Mouse (Mus musculus): ENCODE data around the gene Wdr38. TPM values are rescaled to one million over a fixed set of nuclear protein-coding genes. Genes with fewer than 3 reads are reported as not detected.

Gene Wdr38
- polyA plus RNA-seq, 2 experiments = 0.98 to 1.3 TPM

GRCm38 (mm10) chr2:38974171-38974570 lies 23.1 kb upstream of the Wdr38 start:
- Histone ChIP-seq H3K27ac (replicated peaks; ENCODE audit: low read depth, low read length) (no peak overlapping the region), H3K27me3 (ENCODE audit: control insufficient read depth, insufficient read depth, low read length) (no peaks in the 10 kb centered on the region), H3K4me2 (replicated peaks; ENCODE audit: low read depth, low read length, severe bottlenecking) (no peak overlapping the region), H3K4me1 (ENCODE audit: control insufficient read depth, insufficient read depth, low read length) (no peaks in the 10 kb centered on the region), H3K36me3 (ENCODE audit: control insufficient read depth, insufficient read depth, low read length) (no peaks in the 10 kb centered on the region), H3K9me3 (ENCODE audit: control insufficient read depth, low read length) (no peaks in the 10 kb centered on the region), H3K9ac (ENCODE audit: low read depth, low read length, severe bottlenecking) (no peak overlapping the region), H3K4me3 (replicated peaks; ENCODE audit: low read length) (no peak overlapping the region)
- 32% methylated on average over 2 of the region's 2 CpGs for WGBS
- ATAC-seq (ENCODE audit: low FRiP score, low read depth) = no peak
- no peak for TF ChIP-seq POLR2A (IDR thresholded peaks at IDR 0.05; ENCODE audit: borderline replicate concordance, extremely low read depth, insufficient read depth, insufficient read length)
- no peak for DNase-seq (ENCODE audit: low spot score)

- Histone ChIP-seq H3K4me2 (replicated peaks; ENCODE audit: low read depth, low read length, severe bottlenecking) (no peak overlapping the region), H3K27ac (replicated peaks; ENCODE audit: low read depth, low read length) (no peak overlapping the region), H3K27me3 (ENCODE audit: control insufficient read depth, insufficient read depth, low read length) (no peaks in the 10 kb centered on the region), H3K9ac (ENCODE audit: low read depth, low read length, severe bottlenecking) (no peak overlapping the region), H3K4me1 (ENCODE audit: control insufficient read depth, insufficient read depth, low read length) (no peaks in the 10 kb centered on the region), H3K36me3 (ENCODE audit: control insufficient read depth, insufficient read depth, low read length) (no peaks in the 10 kb centered on the region), H3K4me3 (replicated peaks; ENCODE audit: low read length) (no peak overlapping the region), H3K9me3 (ENCODE audit: control insufficient read depth, low read length) (no peaks in the 10 kb centered on the region)
- WGBS = 56% methylated on average over 3 of the region's 3 CpGs
- TF ChIP-seq POLR2A (IDR thresholded peaks at IDR 0.05; ENCODE audit: borderline replicate concordance, extremely low read depth, insufficient read depth, insufficient read length) = no peak
- no peak for DNase-seq (ENCODE audit: low spot score)
- no peak for ATAC-seq (ENCODE audit: low FRiP score, low read depth)
Measured at GRCm38 (mm10) chr2:38975181-38975580, 22.1 kb upstream of the Wdr38 start.

- DNase-seq (ENCODE audit: low spot score) = no peak
- Histone ChIP-seq H3K4me2 (replicated peaks; ENCODE audit: low read depth, low read length, severe bottlenecking) (no peak overlapping the region), H3K9ac (ENCODE audit: low read depth, low read length, severe bottlenecking) (no peak overlapping the region), H3K36me3 (ENCODE audit: control insufficient read depth, insufficient read depth, low read length) (no peaks in the 10 kb centered on the region), H3K9me3 (ENCODE audit: control insufficient read depth, low read length) (no peaks in the 10 kb centered on the region), H3K4me3 (replicated peaks; ENCODE audit: low read length) (no peak overlapping the region), H3K4me1 (ENCODE audit: control insufficient read depth, insufficient read depth, low read length) (no peaks in the 10 kb centered on the region), H3K27ac (replicated peaks; ENCODE audit: low read depth, low read length) (no peak overlapping the region), H3K27me3 (ENCODE audit: control insufficient read depth, insufficient read depth, low read length) (no peaks in the 10 kb centered on the region)
- WGBS = 79% methylated on average over 21 of the region's 21 CpGs
- no peak for TF ChIP-seq POLR2A (IDR thresholded peaks at IDR 0.05; ENCODE audit: borderline replicate concordance, extremely low read depth, insufficient read depth, insufficient read length)
- ATAC-seq (ENCODE audit: low FRiP score, low read depth) = no peak
Measured at GRCm38 (mm10) chr2:38975941-38976805, 21.1 kb upstream of the Wdr38 start.

GRCm38 (mm10) chr2:38977837-38978236 lies 19.4 kb upstream of the Wdr38 start:
- ATAC-seq (ENCODE audit: low FRiP score, low read depth) (no peak), DNase-seq (ENCODE audit: low spot score) (no peak)
- Histone ChIP-seq H3K9ac (ENCODE audit: low read depth, low read length, severe bottlenecking) (no peak overlapping the region), H3K9me3 (ENCODE audit: control insufficient read depth, low read length) (no peaks in the 10 kb centered on the region), H3K4me1 (ENCODE audit: control insufficient read depth, insufficient read depth, low read length) (no peaks in the 10 kb centered on the region), H3K27me3 (ENCODE audit: control insufficient read depth, insufficient read depth, low read length) (no peaks in the 10 kb centered on the region), H3K36me3 (ENCODE audit: control insufficient read depth, insufficient read depth, low read length) (no peaks in the 10 kb centered on the region), H3K4me3 (replicated peaks; ENCODE audit: low read length) (no peak overlapping the region), H3K27ac (replicated peaks; ENCODE audit: low read depth, low read length) (no peak overlapping the region), H3K4me2 (replicated peaks; ENCODE audit: low read depth, low read length, severe bottlenecking) (no peak overlapping the region)
- no peak for TF ChIP-seq POLR2A (IDR thresholded peaks at IDR 0.05; ENCODE audit: borderline replicate concordance, extremely low read depth, insufficient read depth, insufficient read length)
- 64% methylated on average over 4 of the region's 4 CpGs for WGBS

- Histone ChIP-seq H3K27ac (replicated peaks; ENCODE audit: low read depth, low read length) (no peak overlapping the region), H3K4me1 (ENCODE audit: control insufficient read depth, insufficient read depth, low read length) (no peaks in the 10 kb centered on the region), H3K9me3 (ENCODE audit: control insufficient read depth, low read length) (no peaks in the 10 kb centered on the region), H3K27me3 (ENCODE audit: control insufficient read depth, insufficient read depth, low read length) (no peaks in the 10 kb centered on the region), H3K36me3 (ENCODE audit: control insufficient read depth, insufficient read depth, low read length) (no peaks in the 10 kb centered on the region), H3K4me2 (replicated peaks; ENCODE audit: low read depth, low read length, severe bottlenecking) (no peak overlapping the region), H3K9ac (ENCODE audit: low read depth, low read length, severe bottlenecking) (no peak overlapping the region), H3K4me3 (replicated peaks; ENCODE audit: low read length) (no peak overlapping the region)
- TF ChIP-seq POLR2A (IDR thresholded peaks at IDR 0.05; ENCODE audit: borderline replicate concordance, extremely low read depth, insufficient read depth, insufficient read length) = no peak
- WGBS = 98% methylated on average over 2 of the region's 2 CpGs
- no peak for DNase-seq (ENCODE audit: low spot score)
- ATAC-seq (ENCODE audit: low FRiP score, low read depth) = no peak
Measured at GRCm38 (mm10) chr2:38983456-38983855, 13.8 kb upstream of the Wdr38 start.

Data from limb, embryonic 14.5 days (tissue).